Comparison of ENCODE assay signal across 8 mouse cellular contexts in the genomic region with DNA sequence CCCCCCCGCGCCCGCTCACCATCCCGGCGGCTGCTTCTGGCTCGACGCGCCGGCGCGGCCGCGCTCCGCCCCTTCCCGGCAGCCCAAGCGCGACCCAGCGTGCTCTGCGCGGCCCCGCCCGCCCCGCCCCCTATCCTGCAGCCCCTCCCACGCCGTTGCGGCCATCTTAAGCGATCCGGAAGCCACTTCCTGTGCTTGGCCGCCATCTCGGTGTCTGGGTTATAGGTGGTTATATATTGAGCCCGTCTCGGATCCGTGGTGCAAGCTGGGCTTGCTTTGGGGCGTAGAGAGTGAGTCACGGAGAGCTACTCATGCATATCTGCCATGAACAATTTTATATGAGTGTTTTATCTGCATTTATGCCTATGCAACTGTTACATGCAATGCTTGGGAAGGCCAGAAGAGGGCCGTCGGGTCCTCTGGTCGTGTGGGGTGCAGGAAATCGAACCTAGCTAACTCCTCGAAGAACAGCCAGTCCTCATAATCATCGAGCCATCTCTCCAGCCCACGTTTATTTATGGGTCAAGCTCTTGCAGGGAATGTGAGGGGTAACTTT. TPM values are rescaled to one million over a fixed set of nuclear protein-coding genes. Genes with fewer than 3 reads are reported as not detected.
DNase-seq lines count a peak whose midpoint lies in the region; ATAC-seq and TF ChIP-seq lines count a peak whose summit lies in the region.

Gene Elob, minus strand, starts transcription at position 73 of the 556 bp plus-strand sequence.

- H3ac ChIP-seq in C2C12 (ENCODE audit: control insufficient read depth, insufficient read length, low read depth) = peak within 1 kb of the TSS; percentile 98

- H3K4me3 ChIP-seq in C2C12 (ENCODE audit: insufficient read depth, poor library complexity, severe bottlenecking) = peak within 1 kb of the TSS; percentile 87
- H3K4me3 ChIP-seq in heart, embryonic 12.5 days = peak within 1 kb of the TSS; percentile 83
- H3K4me3 ChIP-seq in kidney, postnatal 0 days (replicated peaks; ENCODE audit: low read depth, low read length) = peak within 1 kb of the TSS; percentile 70
- H3K4me3 ChIP-seq in liver, embryonic 11.5 days (ENCODE audit: low read depth, low read length) = peak within 1 kb of the TSS; percentile 84
- peak within 1 kb of the TSS; percentile 82 for H3K4me3 ChIP-seq in stomach, embryonic 14.5 days (ENCODE audit: low read depth, low read length)

- H3K9ac ChIP-seq in heart, embryonic 12.5 days = peak within 1 kb of the TSS; percentile 88
- H3K9ac ChIP-seq in kidney, postnatal 0 days (ENCODE audit: low read depth, low read length) = peak within 1 kb of the TSS; percentile 69
- H3K9ac ChIP-seq in liver, embryonic 11.5 days (ENCODE audit: low read depth, low read length) = peak within 1 kb of the TSS; percentile 81
- peak within 1 kb of the TSS; percentile 86 for H3K9ac ChIP-seq in stomach, embryonic 14.5 days (replicated peaks; ENCODE audit: low read depth, low read length)

- peaks cover 11% of the 10 kb centered on the region for H3K4me1 ChIP-seq in heart, embryonic 12.5 days (replicated peaks)
- H3K4me1 ChIP-seq in kidney, postnatal 0 days (replicated peaks; ENCODE audit: insufficient read depth, low read length) = no peaks in the 10 kb centered on the region; the same call in 1 of the 2 replicates
- peaks cover 9% of the 10 kb centered on the region for H3K4me1 ChIP-seq in liver, embryonic 11.5 days (replicated peaks; ENCODE audit: control insufficient read depth, insufficient read depth, low read length)
- H3K4me1 ChIP-seq in stomach, embryonic 14.5 days (ENCODE audit: control insufficient read depth, insufficient read depth, low read length) = peaks cover 8% of the 10 kb centered on the region

- peak within 1 kb of the TSS; percentile 73 for H3K4me2 ChIP-seq in heart, embryonic 12.5 days
- H3K4me2 ChIP-seq in kidney, postnatal 0 days (ENCODE audit: low read length) = peak within 1 kb of the TSS; percentile 86
- peak within 1 kb of the TSS; percentile 95 for H3K4me2 ChIP-seq in liver, embryonic 11.5 days
- H3K4me2 ChIP-seq in stomach, embryonic 14.5 days (replicated peaks; ENCODE audit: low read depth, low read length) = peak within 1 kb of the TSS; percentile 90

- peaks cover 14% of the 10 kb centered on the region for H3K79me3 ChIP-seq in C2C12 (ENCODE audit: low read depth)

- peak; percentile 90 for ATAC-seq in erythroid progenitor cell, adult 5-6 weeks (replicated peaks; ENCODE audit: low FRiP score, poor library complexity, severe bottlenecking)
- ATAC-seq in heart, embryonic 12.5 days (ENCODE audit: insufficient number of reproducible peaks, low FRiP score) = peak; percentile 95
- ATAC-seq in kidney, postnatal 0 days (replicated peaks; ENCODE audit: low FRiP score, low read depth) = peak; percentile 91
- peak; percentile 94 for ATAC-seq in liver, embryonic 11.5 days (replicated peaks; ENCODE audit: low FRiP score)
- ATAC-seq in stomach, embryonic 14.5 days (ENCODE audit: insufficient number of reproducible peaks, insufficient read depth, low FRiP score, low read depth) = peak; percentile 94

- no peaks in the 10 kb centered on the region for H3K27me3 ChIP-seq in C2C12 (ENCODE audit: control insufficient read depth, insufficient read depth, insufficient read length)
- peaks cover 36% of the 10 kb centered on the region for H3K27me3 ChIP-seq in heart, embryonic 12.5 days (replicated peaks)
- no peaks in the 10 kb centered on the region for H3K27me3 ChIP-seq in kidney, postnatal 0 days (ENCODE audit: insufficient read depth, low read length)
- H3K27me3 ChIP-seq in liver, embryonic 11.5 days (replicated peaks; ENCODE audit: control insufficient read depth, insufficient read depth, low read length) = peaks cover 8% of the 10 kb centered on the region; the same call in 1 of the 2 replicates
- no peaks in the 10 kb centered on the region for H3K27me3 ChIP-seq in stomach, embryonic 14.5 days (ENCODE audit: control insufficient read depth, insufficient read depth, low read length)

- under 1% methylated on average over 37 of the region's 42 CpGs for WGBS in heart, embryonic 12.5 days
- WGBS in kidney, postnatal 0 days = under 1% methylated on average over 32 of the region's 42 CpGs
- WGBS in liver, embryonic 11.5 days = 1% methylated on average over 37 of the region's 42 CpGs
- 1% methylated on average over 41 of the region's 42 CpGs for WGBS in stomach, embryonic 14.5 days

- peaks cover 29% of the 10 kb centered on the region for H3K79me2 ChIP-seq in C2C12 (ENCODE audit: control insufficient read depth, insufficient read depth)

- peak; percentile 53; the same call in 1 of the 2 replicates for TF ChIP-seq POLR2A in brain, embryonic 14.5 days (IDR thresholded peaks at IDR 0.05; ENCODE audit: borderline replicate concordance, extremely low read depth, insufficient read depth, insufficient read length, poor library complexity, severe bottlenecking)

- H3K27ac ChIP-seq in heart, embryonic 12.5 days (ENCODE audit: poor library complexity, severe bottlenecking) = peak within 1 kb of the TSS; percentile 90
- peak within 1 kb of the TSS; percentile 91 for H3K27ac ChIP-seq in kidney, postnatal 0 days
- H3K27ac ChIP-seq in liver, embryonic 11.5 days (ENCODE audit: low read depth, low read length) = peak within 1 kb of the TSS; percentile 88
- H3K27ac ChIP-seq in stomach, embryonic 14.5 days (ENCODE audit: low read length) = peak within 1 kb of the TSS; percentile 92

- peaks cover 31% of the 10 kb centered on the region for H3K36me3 ChIP-seq in C2C12 (ENCODE audit: control insufficient read depth, insufficient read depth)
- peaks cover 31% of the 10 kb centered on the region for H3K36me3 ChIP-seq in heart, embryonic 12.5 days
- peaks cover 20% of the 10 kb centered on the region; the same call in 1 of the 2 replicates for H3K36me3 ChIP-seq in kidney, postnatal 0 days (ENCODE audit: insufficient read depth, low read length)
- H3K36me3 ChIP-seq in liver, embryonic 11.5 days (ENCODE audit: control insufficient read depth, insufficient read depth, low read length) = peaks cover 17% of the 10 kb centered on the region
- peaks cover 29% of the 10 kb centered on the region for H3K36me3 ChIP-seq in stomach, embryonic 14.5 days (ENCODE audit: control insufficient read depth, insufficient read depth, low read length)

- DNase-seq in brain, embryonic 14.5 days (ENCODE audit: low read depth) = peak; percentile 97
- DNase-seq in kidney, postnatal 0 days (ENCODE audit: low spot score) = peak; percentile 95
- peak; percentile 89 for DNase-seq in liver, embryonic 11.5 days (ENCODE audit: low spot score)
- DNase-seq in naive thymus-derived CD4-positive, alpha-beta T cell, adult 2 months (ENCODE audit: low read depth) = peak; percentile 92

- H3K9me3 ChIP-seq in heart, embryonic 12.5 days (replicated peaks) = no peaks in the 10 kb centered on the region
- no peaks in the 10 kb centered on the region for H3K9me3 ChIP-seq in kidney, postnatal 0 days (replicated peaks; ENCODE audit: low read length)
- H3K9me3 ChIP-seq in liver, embryonic 11.5 days (ENCODE audit: control insufficient read depth, low read length) = no peaks in the 10 kb centered on the region
- H3K9me3 ChIP-seq in stomach, embryonic 14.5 days (ENCODE audit: control insufficient read depth, low read depth, low read length) = no peaks in the 10 kb centered on the region

- no peak for TF ChIP-seq CTCF in C2C12 (IDR thresholded peaks at IDR 0.05; ENCODE audit: control insufficient read depth, insufficient read depth, insufficient read length)
- TF ChIP-seq CTCF in brain, embryonic 14.5 days (IDR thresholded peaks at IDR 0.05; ENCODE audit: borderline replicate concordance, extremely low read depth, insufficient read depth, insufficient read length) = peak; percentile 72
- peak; percentile 66 for TF ChIP-seq CTCF in kidney, postnatal 0 days (IDR thresholded peaks at IDR 0.05; ENCODE audit: low read depth)

TF ChIP-seq in C2C12, 6 proteins besides CTCF, POLR2A, EP300 and RAD21:
- no peak for TF ChIP-seq FOSL1 (IDR thresholded peaks at IDR 0.05; ENCODE audit: insufficient read depth, low read length, poor library complexity, severe bottlenecking)
- no peak for TF ChIP-seq CEBPB (IDR thresholded peaks at IDR 0.05; ENCODE audit: low read depth)
- no peak for TF ChIP-seq USF1 (IDR thresholded peaks at IDR 0.05; ENCODE audit: low read depth)
- no peak for TF ChIP-seq MAX (IDR thresholded peaks at IDR 0.05)
- TF ChIP-seq MYOD1 (IDR thresholded peaks at IDR 0.05; ENCODE audit: control insufficient read depth, insufficient read length, low read depth) = no peak
- no peak for TF ChIP-seq MYOG (IDR thresholded peaks at IDR 0.05; ENCODE audit: control insufficient read depth, extremely low read depth, insufficient read length)

RNA-seq across cellular contexts. Expression of gene Elob, which starts in this region (rescaled TPM):
- 852 TPM for polyA plus RNA-seq in C2C12 (2012; fragmentation: generic; extraction: Trizol)
- 824 and 1,130 TPM in 2 replicates for polyA plus RNA-seq in brain, embryonic 14.5 days (2012; rRNA removed)
- 137 and 167 TPM in 2 replicates for total RNA-seq in erythroid progenitor cell, adult 5-6 weeks (2015; ENCODE audit: low replicate concordance)
- total RNA-seq in erythroid progenitor cell, adult 5-6 weeks (2017; ENCODE audit: low replicate concordance) = 51.7 and 117 TPM in 2 replicates
- polyA plus RNA-seq in heart, embryonic 12.5 days (2016; fragmentation: Nextera tagmentation; extraction: Ambion mirVana) = 878 and 903 TPM in 2 replicates
- 1,058 and 1,143 TPM in 2 replicates for polyA plus RNA-seq in kidney, postnatal 0 days (2015; fragmentation: Nextera tagmentation; extraction: Ambion mirVana)
- polyA plus RNA-seq in liver, embryonic 11.5 days (2014; fragmentation: Nextera tagmentation; extraction: Ambion mirVana) = 744 and 795 TPM in 2 replicates
- polyA plus RNA-seq in stomach, embryonic 14.5 days (2014; fragmentation: Nextera tagmentation; extraction: Ambion mirVana) = 1,042 and 1,209 TPM in 2 replicates

Comparison
In these comparisons a context has a peak if more than half of its experiments do, and no peak if none do; other contexts are left out.
1. Peak in every context shown above with its lines: DNase-seq, ATAC-seq, H3K4me3 ChIP-seq and H3K27ac ChIP-seq.